Mouse (Mus musculus): ENCODE measurements around the gene Esrp2.

The Esrp2 gene

GRCm38 (mm10) chr8:106136156-106137130 is at the start of gene Esrp2:
TSS of gene Esrp2 (minus strand) at chr8:106136974.
- DNase-seq, result no peak

- no peak for DNase-seq
Observed at GRCm38 (mm10) chr8:106186394-106186793, 49.6 kb upstream of the Esrp2 start.

- peak; percentile 24 to 26 for DNase-seq
Observed at GRCm38 (mm10) chr8:106185628-106186270, 49.0 kb upstream of the Esrp2 start.

- no peak for DNase-seq
Observed at GRCm38 (mm10) chr8:106178428-106178827, 41.7 kb upstream of the Esrp2 start.

- DNase-seq, result no peak
Observed at GRCm38 (mm10) chr8:106177594-106177993, 40.8 kb upstream of the Esrp2 start.

- no peak for DNase-seq
Observed at GRCm38 (mm10) chr8:106176891-106177290, 40.1 kb upstream of the Esrp2 start.

GRCm38 (mm10) chr8:106173566-106173965 is 36.8 kb upstream of the Esrp2 start:
- DNase-seq, result no peak

GRCm38 (mm10) chr8:106169934-106170480 is 33.2 kb upstream of the Esrp2 start:
- DNase-seq, result no peak

GRCm38 (mm10) chr8:106169017-106169933 is 32.5 kb upstream of the Esrp2 start:
- DNase-seq, result no peak

GRCm38 (mm10) chr8:106168356-106169016 is 31.7 kb upstream of the Esrp2 start, which contains the start of gene Slc7a6:
TSS of gene Slc7a6 (plus strand) at chr8:106168857.
- peak; percentile 88 to 89 for DNase-seq

GRCm38 (mm10) chr8:106165460-106165859 is 28.7 kb upstream of the Esrp2 start:
- DNase-seq, result peak; percentile 69 to 79

GRCm38 (mm10) chr8:106163251-106163650 is 26.5 kb upstream of the Esrp2 start:
- DNase-seq, result no peak

- DNase-seq, result no peak
Observed at GRCm38 (mm10) chr8:106159876-106160275, 23.1 kb upstream of the Esrp2 start.

- no peak for DNase-seq
Observed at GRCm38 (mm10) chr8:106158381-106158780, 21.6 kb upstream of the Esrp2 start.

- DNase-seq, result no peak
Observed at GRCm38 (mm10) chr8:106157419-106157818, 20.6 kb upstream of the Esrp2 start.

- no peak for DNase-seq
Observed at GRCm38 (mm10) chr8:106152876-106153275, 16.1 kb upstream of the Esrp2 start.

- no peak for DNase-seq
Observed at GRCm38 (mm10) chr8:106151041-106151440, 14.3 kb upstream of the Esrp2 start.

- no peak for DNase-seq
Observed at GRCm38 (mm10) chr8:106150653-106151000, 13.9 kb upstream of the Esrp2 start.

- DNase-seq, result peak; percentile 88
Observed at GRCm38 (mm10) chr8:106149801-106150652, 13.3 kb upstream of the Esrp2 start, which contains the start of gene Pla2g15. TSS of gene Pla2g15 (plus strand) at chr8:106150399.

- DNase-seq, result no peak
Observed at GRCm38 (mm10) chr8:106149025-106149424, 12.3 kb upstream of the Esrp2 start.
